Mouse (Mus musculus) brown adipose tissue, adult 24 weeks (tissue): ENCODE data around the gene Afp. TPM values are rescaled to one million over a fixed set of nuclear protein-coding genes. Genes with fewer than 3 reads are reported as not detected.

Source experiments
- H3K27ac ChIP-seq: fragments of 200-500 bp; replicated peaks from 2 replicates; pipeline ENCODE4 v1.5.1; 2012; ENCODE audit warnings: low read depth, mild to moderate bottlenecking, low read length
- H3K4me1 ChIP-seq: fragments of 200-500 bp; 2 replicates; pipeline ENCODE4 v1.6.1; 2012; ENCODE audit warnings: low read length, mixed read lengths; ENCODE audit not compliant: control insufficient read depth, insufficient read depth, insufficient read length
- H3K4me3 ChIP-seq: fragments of 200-500 bp; 2 replicates; pipeline ENCODE4 v1.5.1; 2012; ENCODE audit warnings: low read depth, mild to moderate bottlenecking, low read length, moderate library complexity; ENCODE audit not compliant: insufficient read depth
- polyA plus RNA-seq: library from polyadenylated mRNA; stranded (reverse); fragments of >200 nt; gene quantifications from 2 replicates; pipeline ENCODE4 v1.2.4, GENCODE M21; 2012; ENCODE audit not compliant: missing spikeins, insufficient read depth, insufficient read length

Afp gene
- polyA plus RNA-seq, result not detected in 2 replicates

DNA sequence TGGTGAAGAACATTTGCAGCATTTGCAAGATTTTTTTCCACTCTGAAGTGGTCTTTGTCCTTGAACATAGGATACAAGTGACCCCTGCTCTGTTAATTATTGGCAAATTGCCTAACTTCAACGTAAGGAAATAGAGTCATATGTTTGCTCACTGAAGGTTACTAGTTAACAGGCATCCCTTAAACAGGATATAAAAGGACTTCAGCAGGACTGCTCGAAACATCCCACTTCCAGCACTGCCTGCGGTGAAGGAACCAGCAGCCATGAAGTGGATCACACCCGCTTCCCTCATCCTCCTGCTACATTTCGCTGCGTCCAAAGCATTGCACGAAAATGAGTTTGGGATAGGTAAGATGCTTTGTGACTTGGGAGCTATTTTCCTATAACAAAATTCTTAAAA lies at the start of gene Afp:
Afp (plus strand) TSS at position 220 of the 400 bp plus-strand sequence.
- Histone ChIP-seq H3K4me1 (no peaks in the 10 kb centered on the region), H3K27ac (no peak within 1 kb of the TSS), H3K4me3 (no peak within 1 kb of the TSS)

DNA sequence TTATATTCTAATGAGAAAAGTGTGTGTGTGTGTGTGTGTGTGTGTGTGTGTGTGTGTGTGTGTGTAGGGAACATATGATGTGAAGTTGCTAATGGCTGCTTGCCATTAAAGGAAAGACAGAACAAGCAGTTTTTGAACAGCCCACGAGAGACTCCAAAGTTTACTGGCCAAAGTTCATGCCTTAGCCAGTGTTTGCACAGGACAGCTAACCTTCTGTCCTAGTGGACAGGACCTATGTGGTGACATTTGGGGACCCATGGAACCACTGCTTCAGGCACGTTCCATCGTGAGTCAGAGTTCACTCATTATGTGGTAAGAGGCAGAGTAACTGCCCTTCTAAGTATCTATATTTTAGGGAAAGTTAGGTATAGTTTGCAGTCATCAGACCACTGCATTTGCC lies 43.0 kb upstream of the Afp start:
- H3K27ac ChIP-seq, result no peak overlapping the region
- no peak overlapping the region for H3K4me3 ChIP-seq
- no peaks in the 10 kb centered on the region for H3K4me1 ChIP-seq

DNA sequence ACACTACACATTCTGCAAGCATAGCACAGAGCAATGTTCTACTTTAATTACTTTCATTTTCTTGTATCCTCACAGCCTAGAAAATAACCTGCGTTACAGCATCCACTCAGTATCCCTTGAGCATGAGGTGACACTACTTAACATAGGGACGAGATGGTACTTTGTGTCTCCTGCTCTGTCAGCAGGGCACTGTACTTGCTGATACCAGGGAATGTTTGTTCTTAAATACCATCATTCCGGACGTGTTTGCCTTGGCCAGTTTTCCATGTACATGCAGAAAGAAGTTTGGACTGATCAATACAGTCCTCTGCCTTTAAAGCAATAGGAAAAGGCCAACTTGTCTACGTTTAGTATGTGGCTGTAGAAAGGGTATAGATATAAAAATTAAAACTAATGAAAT lies 40.6 kb upstream of the Afp start:
- Histone ChIP-seq H3K27ac (no peak overlapping the region), H3K4me3 (no peak overlapping the region), H3K4me1 (no peaks in the 10 kb centered on the region)

DNA sequence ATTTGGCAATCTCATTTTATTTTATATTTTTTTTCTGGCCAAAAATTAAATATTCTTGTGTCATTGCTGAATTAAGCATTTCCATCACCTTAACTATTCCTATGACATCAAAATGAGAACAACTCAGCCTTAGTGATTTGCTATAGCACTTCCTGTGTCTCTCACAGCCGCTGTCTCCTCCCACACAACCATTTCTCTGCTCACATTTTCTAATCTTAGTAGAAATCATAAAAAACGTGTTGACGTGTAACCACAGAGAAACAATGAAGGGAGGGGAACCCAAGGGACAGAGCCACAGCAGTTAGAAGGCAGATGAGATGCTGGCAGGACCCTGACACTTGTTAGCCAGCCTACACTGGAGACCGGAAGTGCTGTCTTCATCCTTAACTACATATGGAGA lies 37.8 kb upstream of the Afp start:
- no peak overlapping the region for H3K4me3 ChIP-seq
- H3K4me1 ChIP-seq, result no peaks in the 10 kb centered on the region
- no peak overlapping the region for H3K27ac ChIP-seq

DNA sequence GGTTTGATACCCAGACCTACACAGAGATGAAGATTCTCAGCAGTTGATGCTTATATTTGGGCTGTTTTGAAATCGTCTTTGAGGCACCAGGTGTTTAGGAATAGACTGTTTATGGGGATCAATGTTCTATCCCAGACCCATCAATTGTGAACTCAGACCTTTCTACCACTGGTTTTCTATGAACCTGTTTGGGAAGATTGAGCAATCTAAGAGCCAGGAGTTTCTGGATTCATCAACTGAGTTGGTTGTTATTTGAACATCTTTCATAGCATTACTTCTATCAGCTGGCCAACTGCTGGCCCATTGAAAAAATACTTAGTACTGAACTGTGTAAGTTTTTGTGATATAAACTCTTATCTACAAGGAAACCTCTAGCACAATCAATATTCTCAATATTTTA lies 33.3 kb upstream of the Afp start:
- Histone ChIP-seq H3K27ac (no peak overlapping the region), H3K4me1 (no peaks in the 10 kb centered on the region), H3K4me3 (no peak overlapping the region)

DNA sequence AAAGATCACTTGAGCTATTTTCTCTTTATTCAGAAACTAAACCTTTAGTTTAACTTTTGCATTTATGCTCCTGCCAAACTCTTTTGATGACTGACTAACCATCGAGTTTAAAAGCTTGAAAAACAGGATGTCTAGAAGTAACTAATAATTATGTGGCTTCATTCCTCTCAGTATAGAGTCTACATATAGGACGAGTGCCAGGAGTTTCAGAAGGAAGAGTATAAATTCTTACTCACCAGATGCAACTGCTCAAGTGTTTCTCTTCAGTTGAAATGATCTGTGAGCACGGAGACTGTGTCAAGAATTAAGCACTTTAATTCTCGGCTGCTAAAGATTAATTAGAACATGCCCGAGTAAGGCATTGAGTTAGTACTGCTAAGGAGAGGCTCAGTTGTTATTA lies 31.8 kb upstream of the Afp start:
- H3K4me3 ChIP-seq, result no peak overlapping the region
- no peaks in the 10 kb centered on the region for H3K4me1 ChIP-seq
- H3K27ac ChIP-seq, result no peak overlapping the region

DNA sequence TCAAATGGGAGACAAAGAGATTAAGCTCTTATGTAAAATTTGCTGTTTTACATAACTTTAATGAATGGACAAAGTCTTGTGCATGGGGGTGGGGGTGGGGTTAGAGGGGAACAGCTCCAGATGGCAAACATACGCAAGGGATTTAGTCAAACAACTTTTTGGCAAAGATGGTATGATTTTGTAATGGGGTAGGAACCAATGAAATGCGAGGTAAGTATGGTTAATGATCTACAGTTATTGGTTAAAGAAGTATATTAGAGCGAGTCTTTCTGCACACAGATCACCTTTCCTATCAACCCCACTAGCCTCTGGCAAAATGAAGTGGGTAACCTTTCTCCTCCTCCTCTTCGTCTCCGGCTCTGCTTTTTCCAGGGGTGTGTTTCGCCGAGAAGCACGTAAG lies 29.9 kb upstream of the Afp start, which contains the start of gene Alb:
Alb (plus strand) TSS at position 279 of the 400 bp plus-strand sequence.
- Histone ChIP-seq H3K4me1 (no peaks in the 10 kb centered on the region), H3K27ac (no peak within 1 kb of the TSS), H3K4me3 (no peak within 1 kb of the TSS)

DNA sequence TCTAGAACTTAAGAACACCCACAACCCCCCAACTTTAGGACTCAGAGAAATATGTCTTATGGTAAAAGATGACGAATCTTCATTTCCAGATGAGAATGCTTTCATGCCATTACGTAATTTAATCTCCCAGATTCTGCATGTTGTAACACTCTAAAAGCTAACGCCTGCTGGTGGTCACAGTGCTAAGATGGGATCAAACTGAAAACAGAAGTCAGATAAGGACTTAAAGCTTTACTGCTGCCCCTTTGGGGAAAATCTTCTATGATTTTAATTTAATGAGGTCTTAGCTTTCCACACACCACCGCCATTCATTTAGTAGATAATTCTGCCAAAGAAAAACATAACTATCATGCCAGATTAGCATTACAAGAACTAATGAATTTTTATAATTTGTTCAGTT lies 23.7 kb upstream of the Afp start:
- H3K27ac ChIP-seq, result no peak overlapping the region
- H3K4me3 ChIP-seq, result no peak overlapping the region
- no peaks in the 10 kb centered on the region for H3K4me1 ChIP-seq

DNA sequence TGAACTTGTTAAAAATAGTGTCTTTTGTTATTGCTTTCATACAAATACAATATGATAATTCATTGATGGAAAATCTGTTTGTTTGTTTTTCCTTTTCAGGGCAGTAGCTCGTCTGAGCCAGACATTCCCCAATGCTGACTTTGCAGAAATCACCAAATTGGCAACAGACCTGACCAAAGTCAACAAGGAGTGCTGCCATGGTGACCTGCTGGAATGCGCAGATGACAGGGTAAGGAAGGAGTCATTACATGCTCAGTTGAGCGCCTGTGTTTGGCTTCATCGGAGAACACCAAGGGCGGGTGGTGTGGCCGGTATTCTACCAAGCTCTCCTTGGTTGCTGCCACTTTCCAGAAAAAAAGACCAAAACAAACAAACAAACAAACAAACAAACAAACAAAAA lies 23.3 kb upstream of the Afp start:
- Histone ChIP-seq H3K4me1 (no peaks in the 10 kb centered on the region), H3K4me3 (no peak overlapping the region), H3K27ac (no peak overlapping the region)

DNA sequence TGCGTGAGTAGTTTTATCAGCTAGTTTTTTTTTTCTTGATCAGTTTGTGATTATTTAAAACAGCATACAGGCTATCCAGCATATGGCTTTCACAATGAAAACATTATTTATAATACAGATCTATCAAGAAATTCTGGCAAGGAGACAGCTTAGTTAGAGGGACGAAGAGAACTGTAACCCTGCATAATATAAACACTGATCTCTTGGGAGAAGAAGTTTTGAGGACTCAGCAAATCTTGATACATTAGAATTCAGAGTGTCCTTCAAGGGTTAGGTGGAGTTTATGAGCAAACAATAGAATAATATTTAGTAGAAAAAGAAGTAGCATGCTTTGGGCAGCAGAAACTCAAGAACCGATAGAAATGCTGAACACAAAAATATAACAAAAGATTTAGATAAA lies 19.7 kb upstream of the Afp start:
- Histone ChIP-seq H3K27ac (no peak overlapping the region), H3K4me1 (no peaks in the 10 kb centered on the region), H3K4me3 (no peak overlapping the region)

DNA sequence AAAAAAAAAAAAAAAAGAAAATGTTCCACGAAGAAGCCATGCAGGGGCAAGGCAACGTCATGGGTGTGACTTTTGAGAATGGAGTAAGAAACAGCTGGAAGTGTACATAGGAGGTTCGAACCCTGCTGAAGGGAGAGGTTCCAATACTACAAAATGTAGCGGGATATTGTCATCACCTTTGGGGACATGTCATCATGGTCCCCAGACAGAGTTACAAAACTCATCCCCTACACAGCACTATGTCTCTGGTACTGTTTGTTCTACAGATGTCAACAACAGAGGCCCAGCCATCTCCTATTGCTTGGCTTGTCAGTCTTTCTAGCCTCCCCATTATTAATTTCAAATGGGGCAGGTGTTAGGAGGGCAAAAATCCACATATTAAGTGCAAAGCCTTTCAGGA lies 16.6 kb upstream of the Afp start:
- Histone ChIP-seq H3K27ac (no peak overlapping the region), H3K4me3 (no peak overlapping the region), H3K4me1 (no peaks in the 10 kb centered on the region)

DNA sequence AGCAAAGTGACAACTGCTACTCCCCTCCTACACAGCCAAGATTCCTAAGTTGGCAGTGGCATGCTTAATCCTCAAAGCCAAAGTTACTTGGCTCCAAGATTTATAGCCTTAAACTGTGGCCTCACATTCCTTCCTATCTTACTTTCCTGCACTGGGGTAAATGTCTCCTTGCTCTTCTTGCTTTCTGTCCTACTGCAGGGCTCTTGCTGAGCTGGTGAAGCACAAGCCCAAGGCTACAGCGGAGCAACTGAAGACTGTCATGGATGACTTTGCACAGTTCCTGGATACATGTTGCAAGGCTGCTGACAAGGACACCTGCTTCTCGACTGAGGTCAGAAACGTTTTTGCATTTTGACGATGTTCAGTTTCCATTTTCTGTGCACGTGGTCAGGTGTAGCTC lies 16.2 kb upstream of the Afp start:
- H3K4me1 ChIP-seq, result no peaks in the 10 kb centered on the region
- H3K4me3 ChIP-seq, result no peak overlapping the region
- H3K27ac ChIP-seq, result no peak overlapping the region

DNA sequence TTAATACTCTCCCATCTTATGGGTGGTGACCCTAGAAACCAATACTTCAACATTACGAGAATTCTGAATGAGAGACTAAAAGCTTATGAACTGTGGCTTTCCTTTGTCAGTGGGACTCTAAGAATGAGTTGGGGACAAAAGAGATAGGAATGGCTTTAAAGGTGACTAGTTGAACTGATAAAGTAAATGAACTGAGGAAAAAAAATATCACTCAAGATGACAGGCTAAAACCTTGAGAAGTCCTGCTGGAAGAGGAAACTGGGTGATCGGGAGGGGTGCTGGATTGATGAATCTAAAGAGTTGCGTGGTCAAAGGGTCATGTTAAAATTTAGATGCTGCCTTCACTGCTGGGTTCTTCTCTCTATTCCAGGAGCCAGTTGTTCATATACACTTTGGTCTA lies 13.8 kb upstream of the Afp start:
- Histone ChIP-seq H3K4me1 (no peaks in the 10 kb centered on the region), H3K27ac (no peak overlapping the region), H3K4me3 (no peak overlapping the region)

DNA sequence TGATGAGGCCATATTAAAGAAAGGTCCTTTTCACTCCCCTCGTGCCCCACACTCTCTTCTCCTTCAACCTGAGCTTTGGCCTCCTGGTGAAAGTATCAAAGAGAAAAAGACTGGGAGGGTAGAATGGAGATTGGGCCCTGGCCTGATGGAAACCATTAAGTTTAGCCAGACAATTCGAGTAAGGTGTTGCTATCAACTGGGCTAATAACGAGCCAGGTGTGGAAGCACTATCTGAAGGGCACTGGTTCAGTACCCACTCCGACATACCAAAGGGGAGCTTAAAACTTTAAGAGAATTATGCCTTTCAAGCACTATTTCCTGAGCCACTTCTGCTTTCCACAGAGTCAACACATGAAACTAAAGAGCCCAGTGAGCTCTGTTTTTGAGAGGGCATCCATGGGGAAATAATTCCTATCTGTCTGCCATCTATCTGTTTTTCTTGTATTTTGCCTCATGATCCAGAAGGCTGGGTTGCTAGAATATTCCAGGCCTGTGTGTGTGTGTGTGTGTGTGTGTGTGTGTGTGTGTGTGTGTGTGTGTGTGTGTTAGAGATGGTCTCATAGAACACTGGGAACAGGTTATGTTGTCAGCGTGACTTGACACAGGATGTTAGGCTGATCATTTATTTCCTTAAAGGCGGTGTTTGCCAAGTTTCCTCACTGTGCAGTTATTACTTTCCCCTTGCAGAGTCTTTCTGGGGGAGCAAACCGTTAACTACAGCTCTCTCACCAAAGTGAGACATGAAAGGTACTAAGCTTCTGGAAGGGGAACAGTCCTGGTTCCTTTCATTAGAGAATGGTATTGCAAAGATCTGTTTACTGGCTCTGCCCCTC lies 13.0 kb upstream of the Afp start:
- Histone ChIP-seq H3K4me3 (no peak overlapping the region), H3K27ac (no peak overlapping the region), H3K4me1 (no peaks in the 10 kb centered on the region)

DNA sequence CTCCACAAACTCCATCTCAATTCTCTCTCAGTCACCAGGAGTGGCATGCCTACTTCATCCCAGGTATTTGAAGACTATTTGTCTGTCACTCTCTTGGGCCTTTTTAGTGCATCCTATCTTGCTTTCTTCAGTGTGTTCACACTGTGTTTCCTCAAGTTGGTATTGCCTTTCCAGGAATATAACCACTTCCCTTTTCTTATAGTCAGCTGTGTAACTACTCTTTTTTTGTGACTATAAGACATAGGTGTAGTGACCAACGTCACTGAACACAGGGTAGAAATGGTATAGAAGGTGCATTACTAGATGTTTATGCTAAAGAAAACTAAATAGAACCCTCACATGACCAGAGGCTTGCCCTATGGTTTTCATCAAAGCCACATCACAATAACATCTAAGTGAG lies 11.7 kb upstream of the Afp start:
- H3K4me1 ChIP-seq, result no peaks in the 10 kb centered on the region

DNA sequence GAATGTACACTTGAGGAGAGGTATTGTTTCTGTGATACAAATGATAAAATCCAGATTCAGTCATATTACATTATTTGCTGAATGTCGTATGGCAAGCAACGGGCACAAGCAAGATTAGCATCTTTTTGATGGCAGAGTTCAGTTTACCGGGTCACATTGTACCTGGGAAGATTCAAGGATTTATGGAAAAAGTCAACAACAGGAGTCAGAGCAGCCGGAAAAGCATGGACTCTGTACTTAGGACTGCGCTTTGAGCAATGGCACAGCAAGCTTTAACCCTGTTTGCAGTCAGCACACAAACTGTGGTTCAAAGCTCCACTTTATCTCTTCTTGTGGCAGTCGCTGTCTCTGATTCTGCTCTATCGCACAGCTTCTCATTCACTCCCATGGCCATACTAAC lies 4.9 kb upstream of the Afp start:
- Histone ChIP-seq H3K4me1 (no peaks in the 10 kb centered on the region), H3K4me3 (no peak overlapping the region), H3K27ac (no peak overlapping the region)

More for the DNA sequence above, 11.7 kb upstream of the Afp start:
- Histone ChIP-seq H3K4me3 (no peak overlapping the region), H3K27ac (no peak overlapping the region)
